Mouse (Mus musculus) lung, postnatal 0 days (tissue): ENCODE data around the gene Atxn3. TPM values are rescaled to one million over a fixed set of nuclear protein-coding genes. Genes with fewer than 3 reads are reported as not detected.

Source experiments
- ATAC-seq: fragments of 200-750 bp; cut with Nextera tagmentation; 2 replicates; pipeline ENCODE4 v1.8.0; 2017; ENCODE audit warnings: moderate library complexity
- DNase-seq: peaks from one replicate; pipeline ENCODE4 v3.0.0-alpha.2; 2016; ENCODE audit warnings: low spot score
- H3K27ac ChIP-seq: fragments of 300-500 bp; sonication (generic); 2 replicates; pipeline ENCODE4 v1.5.1; 2014; ENCODE audit warnings: antibody characterized with exemption, mild to moderate bottlenecking, low read length, mixed read lengths
- H3K27me3 ChIP-seq: fragments of 300-500 bp; sonication (generic); replicated peaks from 2 replicates; pipeline ENCODE4 v1.6.1; 2014; ENCODE audit warnings: low read length, mixed read lengths; ENCODE audit not compliant: insufficient read depth
- H3K36me3 ChIP-seq: fragments of 300-500 bp; sonication (generic); 2 replicates; pipeline ENCODE4 v1.6.1; 2014; ENCODE audit warnings: low read length, mixed read lengths; ENCODE audit not compliant: insufficient read depth
- H3K4me1 ChIP-seq: fragments of 300-500 bp; sonication (generic); 2 replicates; pipeline ENCODE4 v1.6.1; 2014; ENCODE audit warnings: antibody characterized with exemption, low read depth, low read length, mixed read lengths; ENCODE audit not compliant: insufficient read depth
- H3K4me2 ChIP-seq: fragments of 300-500 bp; sonication (generic); replicated peaks from 2 replicates; pipeline ENCODE4 v1.6.1; 2014; ENCODE audit warnings: low read depth, mild to moderate bottlenecking, low read length, moderate library complexity, mixed read lengths
- H3K4me3 ChIP-seq: fragments of 300-500 bp; sonication (generic); 2 replicates; pipeline ENCODE4 v1.5.1; 2014; ENCODE audit warnings: low read depth, low read length
- H3K9ac ChIP-seq: fragments of 300-500 bp; sonication (generic); replicated peaks from 2 replicates; pipeline ENCODE4 v1.6.1; 2014; ENCODE audit warnings: low read depth, mild to moderate bottlenecking
- H3K9me3 ChIP-seq: fragments of 300-500 bp; sonication (generic); 2 replicates; pipeline ENCODE4 v1.6.1; 2016; ENCODE audit warnings: low read length, mixed read lengths
- CTCF ChIP-seq: IDR thresholded peaks from 2 replicates; pipeline ENCODE4 v1.5.1; 2016; ENCODE audit warnings: antibody characterized with exemption, mild to moderate bottlenecking
- EP300 ChIP-seq: IDR thresholded peaks from 2 replicates; pipeline ENCODE4 v1.6.1; 2016; ENCODE audit warnings: antibody characterized with exemption, mild to moderate bottlenecking, control low read depth
- WGBS: fragments of 180-500 bp; shearing (Covaris S2); extraction: QIAGEN DNeasy Blood & Tissue Kit; methylation state at CpG from one replicate; pipeline ENCODE4 v1.1.7; 2014; 5-methylcytosine and 5-hydroxymethylcytosine counted together
- polyA plus RNA-seq: library from polyadenylated mRNA; unstranded; fragments of >200 nt; fragmentation: Nextera tagmentation; extraction: Ambion mirVana; gene quantifications from 2 replicates; pipeline ENCODE4 v1.2.1, GENCODE M21; 2015

The Atxn3 gene
- polyA plus RNA-seq, 1 experiment from 2014 or later: 15.3 TPM

DNA sequence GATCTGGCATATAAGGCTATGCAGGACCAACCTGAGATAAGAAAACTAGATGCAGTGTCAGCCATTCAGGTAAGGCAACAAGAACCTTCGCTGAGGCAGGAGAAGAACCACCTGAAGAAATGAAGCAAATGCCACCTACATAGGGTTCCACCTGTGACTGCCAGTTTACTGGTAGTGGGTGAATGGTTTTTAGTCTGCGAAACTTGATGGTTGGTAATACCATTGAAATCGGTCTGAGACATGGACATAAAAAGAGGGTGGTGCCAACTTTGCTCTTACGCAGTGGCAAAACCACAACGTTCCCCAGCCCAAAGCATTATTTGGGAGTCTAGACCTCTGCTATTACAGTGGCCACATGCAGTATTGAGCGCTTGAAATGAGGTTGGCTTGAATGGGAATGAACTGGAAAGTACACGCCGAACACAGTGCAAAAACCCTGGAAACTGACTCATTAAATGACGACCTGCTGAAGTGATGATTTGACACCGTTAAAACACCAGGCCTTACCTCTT, 19.4 kb upstream of the Atxn3 start:
- H3K4me3 ChIP-seq: no peak overlapping the region
- ATAC-seq (no peak), DNase-seq (no peak)
- H3K9me3 ChIP-seq: no peaks in the 10 kb centered on the region
- no peak overlapping the region for H3K27ac ChIP-seq
- H3K27me3 ChIP-seq: no peaks in the 10 kb centered on the region
- 89% methylated on average over 10 of the region's 10 CpGs for WGBS
- no peaks in the 10 kb centered on the region for H3K36me3 ChIP-seq
- TF ChIP-seq EP300 (no peak), CTCF (no peak)
- H3K4me1 ChIP-seq: peaks cover 6% of the 10 kb centered on the region; the same call in 1 of the 2 replicates
- no peak overlapping the region for H3K4me2 ChIP-seq
- no peak overlapping the region for H3K9ac ChIP-seq

DNA sequence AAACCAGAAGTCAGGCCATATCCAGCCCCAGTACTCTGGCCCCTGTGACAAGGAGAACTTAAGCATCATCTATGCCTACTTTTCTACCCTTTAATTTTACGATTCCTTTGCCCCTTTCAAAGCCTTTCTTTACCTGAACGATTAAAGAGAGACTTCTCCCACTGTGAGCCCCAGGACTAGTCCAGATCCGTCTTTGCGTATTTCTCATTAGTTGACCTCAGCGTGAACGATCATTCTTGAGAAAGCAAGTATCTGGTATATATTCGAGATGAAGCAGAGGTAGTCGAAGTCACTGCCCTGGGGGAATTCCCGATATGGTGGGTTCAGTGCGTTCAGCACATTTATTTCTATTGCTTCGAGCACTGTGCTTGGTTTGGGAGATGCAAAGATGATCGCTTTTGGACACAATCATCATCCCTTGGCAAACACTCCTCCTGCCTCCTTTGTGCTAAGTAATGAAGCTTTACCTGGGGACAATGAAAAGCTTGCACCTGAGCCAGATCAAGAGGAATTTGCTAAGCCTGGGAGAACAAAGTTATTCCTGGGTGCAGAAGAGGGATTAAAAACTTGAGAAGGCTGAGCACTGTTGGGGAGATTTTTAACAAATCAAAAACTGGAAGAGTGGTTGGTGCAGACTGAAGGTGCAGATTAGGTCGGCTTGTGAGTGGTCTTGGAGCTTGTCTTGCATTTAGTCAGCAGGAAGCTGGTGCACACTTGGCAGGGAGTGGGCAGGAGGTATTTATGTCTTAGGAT, 18.8 kb upstream of the Atxn3 start:
- H3K4me3 ChIP-seq: peak overlapping the region; percentile 92
- no peaks in the 10 kb centered on the region for H3K9me3 ChIP-seq
- H3K9ac ChIP-seq: peak overlapping the region; percentile 97
- DNase-seq (no peak), ATAC-seq (no peak)
- no peaks in the 10 kb centered on the region for H3K36me3 ChIP-seq
- peaks cover 6% of the 10 kb centered on the region; the same call in 1 of the 2 replicates for H3K4me1 ChIP-seq
- H3K4me2 ChIP-seq: peak overlapping the region; percentile 60
- TF ChIP-seq CTCF (no peak), EP300 (no peak)
- H3K27ac ChIP-seq: peak overlapping the region; percentile 97
- H3K27me3 ChIP-seq: no peaks in the 10 kb centered on the region
- WGBS: 15% methylated on average over 13 of the region's 13 CpGs

DNA sequence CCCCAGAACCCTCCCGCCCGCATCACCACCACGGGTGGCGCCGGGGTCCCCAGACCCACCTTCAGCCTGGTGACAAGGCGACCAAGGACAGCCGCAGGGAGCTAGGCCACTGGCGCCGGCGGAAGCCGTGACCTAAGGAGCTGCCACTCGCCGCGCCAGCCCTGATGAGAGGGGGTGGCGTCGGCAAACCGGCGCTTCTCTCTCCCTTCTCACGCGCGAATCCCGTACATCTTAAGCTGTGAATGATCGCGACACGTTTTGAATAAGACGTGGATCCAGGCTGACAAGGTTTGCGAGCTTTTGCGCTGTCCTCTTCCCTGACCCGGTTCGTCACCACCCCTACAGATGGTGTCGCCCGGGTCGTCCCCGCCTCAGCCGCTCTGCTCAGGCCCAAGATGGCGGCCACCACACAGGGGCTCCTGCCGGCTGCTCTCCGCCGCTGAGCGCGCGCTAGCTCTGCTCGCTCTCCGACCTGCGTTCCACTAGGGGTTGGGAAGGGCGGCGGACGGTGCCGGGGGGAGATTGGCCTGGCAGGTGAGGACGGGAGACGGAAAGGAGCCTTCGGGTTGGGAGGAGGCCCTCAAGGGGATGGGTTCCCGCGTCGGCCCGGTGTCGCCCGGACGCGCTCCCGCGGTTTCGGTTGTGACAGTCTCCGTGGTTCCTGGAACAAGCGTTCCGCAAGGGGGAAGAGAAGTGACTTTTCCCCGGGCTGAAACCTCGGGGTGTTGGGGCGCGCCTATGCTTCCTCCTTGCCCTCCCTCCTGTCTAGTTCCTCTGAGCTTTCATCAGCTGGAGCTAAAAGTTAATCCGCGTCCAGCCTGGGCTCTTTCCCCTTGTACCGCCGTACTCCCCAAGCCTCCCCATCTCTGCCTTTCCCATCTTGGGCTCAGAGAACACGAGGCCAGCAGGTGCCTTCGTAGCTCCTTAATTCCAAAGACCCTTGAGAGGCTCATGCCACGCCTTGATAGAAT, 17.8 kb upstream of the Atxn3 start, which contains the start of gene Cpsf2:
TSS of gene Cpsf2 (plus strand) at position 388 of the 971 bp plus-strand sequence.
- peak within 1 kb of the TSS; percentile 92 for H3K4me3 ChIP-seq
- TF ChIP-seq EP300: no peak
- no peak; the same call in 1 of the 2 replicates for TF ChIP-seq CTCF
- no peaks in the 10 kb centered on the region for H3K36me3 ChIP-seq
- H3K4me2 ChIP-seq: peak within 1 kb of the TSS; percentile 60
- peak; percentile 97 for ATAC-seq
- DNase-seq: peak; percentile 90
- peaks cover 6% of the 10 kb centered on the region; the same call in 1 of the 2 replicates for H3K4me1 ChIP-seq
- H3K27ac ChIP-seq: peak within 1 kb of the TSS; percentile 97
- no peaks in the 10 kb centered on the region for H3K9me3 ChIP-seq
- H3K9ac ChIP-seq: peak within 1 kb of the TSS; percentile 97
- H3K27me3 ChIP-seq: no peaks in the 10 kb centered on the region
- WGBS: under 1% methylated on average over 69 of the region's 77 CpGs

DNA sequence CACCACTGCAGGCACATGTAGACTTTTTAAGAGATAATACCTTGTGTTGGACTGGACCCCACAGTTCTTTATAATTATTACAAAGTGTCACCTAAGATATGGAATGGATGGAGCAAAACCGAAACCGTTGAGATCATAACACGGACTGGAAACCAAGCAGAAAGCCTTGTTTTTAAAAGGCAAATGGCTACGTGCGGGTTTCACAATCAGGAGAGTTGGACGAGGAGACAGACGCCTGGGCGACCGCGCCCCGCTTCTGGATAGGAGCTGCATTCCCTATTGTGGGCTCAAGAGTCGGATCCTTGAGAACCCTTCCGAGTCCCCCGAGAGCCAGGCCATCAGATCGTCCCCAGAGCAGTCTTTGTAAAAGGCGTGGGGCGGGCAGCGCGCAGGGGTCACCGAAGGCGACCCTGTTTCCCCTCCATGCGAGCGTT, 17.1 kb upstream of the Atxn3 start:
- Histone ChIP-seq H3K27me3 (no peaks in the 10 kb centered on the region), H3K4me3 (peak overlapping the region; percentile 92), H3K27ac (peak overlapping the region; percentile 97), H3K4me1 (peaks cover 6% of the 10 kb centered on the region; the same call in 1 of the 2 replicates), H3K4me2 (peak overlapping the region; percentile 60), H3K36me3 (no peaks in the 10 kb centered on the region), H3K9ac (peak overlapping the region; percentile 97), H3K9me3 (no peaks in the 10 kb centered on the region)
- ATAC-seq: peak; percentile 43
- WGBS: 1% methylated on average over 23 of the region's 23 CpGs
- no peak for TF ChIP-seq EP300
- TF ChIP-seq CTCF: no peak
- DNase-seq: peak; percentile 71

DNA sequence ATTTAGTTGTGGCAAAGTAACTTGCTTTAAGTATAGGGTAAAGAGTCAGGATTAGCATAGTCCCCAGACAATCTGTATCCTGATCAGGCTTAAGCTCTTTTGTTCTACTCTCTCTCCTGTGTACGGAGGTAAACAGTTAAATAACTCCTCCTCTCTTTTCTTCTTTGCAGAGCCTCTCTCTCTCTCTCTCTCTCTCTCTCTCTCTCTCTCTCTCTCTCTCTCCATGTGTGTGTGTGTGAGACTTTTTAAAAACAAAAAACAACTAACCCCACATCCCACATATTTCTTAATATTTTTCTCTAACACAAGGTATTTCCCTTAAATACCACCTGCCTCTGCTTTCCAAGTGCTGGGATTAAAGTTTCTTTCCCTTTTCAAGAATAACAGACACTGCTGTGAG, 16.5 kb upstream of the Atxn3 start:
- 16% methylated on average over 1 of the region's 1 CpGs for WGBS

More for the DNA sequence above, 16.5 kb upstream of the Atxn3 start:
- DNase-seq (no peak), ATAC-seq (no peak)
- Histone ChIP-seq H3K9me3 (no peaks in the 10 kb centered on the region), H3K27me3 (no peaks in the 10 kb centered on the region), H3K9ac (peak overlapping the region; percentile 97), H3K27ac (peak overlapping the region; percentile 97; the same call in 1 of the 2 replicates), H3K4me3 (peak overlapping the region; percentile 92), H3K4me1 (peaks cover 6% of the 10 kb centered on the region; the same call in 1 of the 2 replicates), H3K36me3 (no peaks in the 10 kb centered on the region), H3K4me2 (peak overlapping the region; percentile 60)
- TF ChIP-seq EP300 (no peak), CTCF (no peak)
